Mouse (Mus musculus) frontal cortex, postnatal 14 days (tissue): Measurements from ENCODE around the gene Efnb3.
"Not testable (repeated sequence)": the region's sequence is repeated elsewhere in the genome, so short reads cannot be mapped to it uniquely, and the experiment has no call there.

Source experiments
- DNase-seq, 2 experiments: peaks; one replicate each; pipeline ENCODE4 v3.0.0; 2022; ENCODE audit warnings: low spot score in 2 of 2

The Efnb3 gene

DNA sequence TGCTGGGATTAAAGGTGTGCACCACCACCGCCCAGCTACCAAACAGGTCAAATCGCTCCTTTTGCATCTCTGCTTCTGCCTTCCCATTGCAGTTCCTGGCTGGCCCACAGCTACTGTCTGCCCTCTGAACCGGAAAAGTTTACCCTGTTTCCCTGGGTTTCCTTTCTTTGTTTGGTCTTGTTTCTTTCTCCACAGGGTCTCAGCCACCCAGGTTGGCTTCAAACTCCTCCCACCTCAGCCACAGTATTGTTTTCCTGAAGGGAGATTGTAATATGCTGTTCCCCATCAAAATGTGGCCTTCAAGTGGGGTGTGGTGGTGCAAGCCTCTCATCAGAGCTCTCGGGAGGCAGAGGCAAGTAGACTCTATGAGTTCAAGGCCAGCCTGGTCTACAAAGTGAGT, 8.7 kb downstream of the Efnb3 start:
- DNase-seq = no peak

DNA sequence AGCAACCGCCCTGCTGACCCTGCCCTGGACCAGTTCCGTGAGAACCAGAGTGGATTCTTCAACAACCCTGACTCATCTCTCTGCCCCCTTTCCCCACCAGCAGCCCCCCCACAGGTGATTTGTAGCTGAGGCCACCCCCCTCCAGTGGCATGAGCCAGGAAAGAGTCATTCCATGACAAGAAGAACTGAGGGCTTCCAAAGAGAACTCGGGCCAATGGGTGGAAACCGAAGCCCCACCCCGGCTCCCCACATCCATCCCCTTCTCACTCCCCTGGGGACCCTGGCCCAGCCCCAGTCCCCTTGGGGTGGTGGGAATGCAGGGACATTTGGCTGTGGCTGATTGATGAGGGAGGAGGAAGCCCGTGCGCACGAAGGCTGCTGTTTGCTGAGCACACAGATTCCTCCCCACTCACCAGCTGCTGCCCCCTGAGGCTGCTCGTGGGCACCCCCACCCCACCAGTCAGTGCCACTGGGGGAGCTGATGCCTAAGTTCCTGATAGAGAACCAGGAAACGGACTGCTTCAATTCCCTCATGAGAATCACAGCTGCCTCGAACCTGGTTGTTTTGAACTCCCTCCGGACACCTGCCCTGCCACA, 10.8 kb downstream of the Efnb3 start, which contains the start of gene Dnah2:
Gene Dnah2 (minus strand): TSS at position 51 of the 597 bp plus-strand sequence.
- DNase-seq = no peak

DNA sequence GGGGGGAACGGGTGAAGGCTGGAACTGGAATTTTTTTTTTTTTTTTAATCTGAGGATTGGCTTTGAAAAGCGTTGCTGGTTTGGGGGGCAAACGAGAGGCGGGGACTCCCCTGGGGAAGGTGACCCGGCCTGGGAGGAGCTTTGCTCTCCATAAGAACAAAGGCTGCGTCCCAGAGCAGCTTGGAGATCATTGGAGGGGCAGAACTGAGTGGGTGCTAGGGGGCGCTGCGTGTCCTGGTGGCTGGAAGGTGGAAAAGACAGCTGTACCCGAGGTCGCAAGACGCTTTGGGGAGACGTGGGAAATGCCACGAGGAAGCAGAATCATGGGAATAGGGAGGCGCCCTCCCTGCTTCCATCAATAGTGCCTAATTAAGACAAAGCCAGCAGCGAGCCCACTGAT, 12.9 kb downstream of the Efnb3 start:
- no peak for DNase-seq

DNA sequence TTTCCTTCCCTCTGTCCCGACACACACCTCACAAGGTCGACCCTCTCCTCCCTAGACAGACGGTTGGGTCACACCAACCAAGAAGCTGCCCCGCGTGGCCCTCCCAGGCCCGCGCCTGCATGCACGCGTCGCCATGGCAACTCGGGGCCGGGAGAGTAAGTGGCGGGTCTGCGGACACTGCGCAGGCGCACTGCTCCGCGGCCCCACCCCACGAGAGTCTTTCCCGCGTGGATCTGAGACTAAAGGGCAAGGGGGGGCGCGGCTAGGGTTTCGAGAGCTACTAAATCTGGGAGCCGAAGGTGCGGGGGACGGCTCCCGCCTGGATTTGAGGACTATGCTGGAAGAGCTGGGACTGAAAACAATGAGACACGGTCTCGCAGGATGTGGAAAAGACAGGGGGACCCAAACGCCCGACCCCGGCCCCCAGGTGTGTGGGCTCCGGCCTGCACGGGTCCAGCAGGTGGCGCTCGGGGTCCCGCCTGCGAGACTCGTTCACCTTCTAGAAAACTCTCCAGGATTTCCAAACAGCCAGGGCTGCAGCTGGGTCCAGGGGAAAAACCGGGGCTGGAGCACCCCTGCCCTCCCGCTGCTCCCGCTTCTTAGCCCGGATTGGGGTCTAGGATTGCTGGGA, 13.5 kb downstream of the Efnb3 start:
- peak; percentile 72 to 78 for DNase-seq

DNA sequence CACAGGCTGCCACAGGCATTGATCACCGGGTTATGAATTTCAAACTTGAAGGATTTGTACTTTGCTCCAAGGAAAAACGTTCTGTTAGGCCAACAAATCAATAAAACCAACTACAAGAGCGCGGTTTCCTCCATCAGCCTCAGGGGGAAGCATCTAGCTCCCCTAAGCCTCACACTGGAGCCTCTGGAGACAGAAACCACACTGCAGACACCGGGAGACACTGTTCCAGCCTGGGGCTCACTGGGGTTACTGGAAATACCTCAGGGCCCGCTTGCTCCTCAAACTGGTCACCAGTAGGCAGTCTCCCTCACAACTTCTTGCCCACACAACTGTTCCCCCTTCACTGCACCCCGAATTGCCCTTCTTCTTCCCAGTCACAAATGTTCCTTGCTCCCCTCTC, 14.0 kb downstream of the Efnb3 start:
- no peak for DNase-seq

DNA sequence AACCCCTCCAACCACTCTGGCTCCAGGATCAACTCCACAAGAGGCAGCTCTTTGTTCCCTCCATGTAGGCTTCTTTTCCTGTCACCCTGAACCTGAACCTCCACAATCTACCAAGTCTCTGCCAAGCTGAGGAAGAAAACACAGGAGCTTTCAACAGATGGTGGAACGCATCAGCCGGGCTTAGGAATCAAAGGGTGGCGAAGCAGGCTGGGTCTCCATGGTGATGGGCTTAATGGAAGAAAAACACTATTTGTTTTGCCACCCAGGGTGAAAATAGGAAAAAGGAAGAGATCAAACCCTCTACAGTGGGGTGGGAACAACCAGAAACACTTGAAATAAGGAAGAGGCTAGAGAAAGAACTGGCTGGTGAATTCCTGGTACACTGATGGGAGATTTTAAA, 16.4 kb downstream of the Efnb3 start:
- no peak for DNase-seq

DNA sequence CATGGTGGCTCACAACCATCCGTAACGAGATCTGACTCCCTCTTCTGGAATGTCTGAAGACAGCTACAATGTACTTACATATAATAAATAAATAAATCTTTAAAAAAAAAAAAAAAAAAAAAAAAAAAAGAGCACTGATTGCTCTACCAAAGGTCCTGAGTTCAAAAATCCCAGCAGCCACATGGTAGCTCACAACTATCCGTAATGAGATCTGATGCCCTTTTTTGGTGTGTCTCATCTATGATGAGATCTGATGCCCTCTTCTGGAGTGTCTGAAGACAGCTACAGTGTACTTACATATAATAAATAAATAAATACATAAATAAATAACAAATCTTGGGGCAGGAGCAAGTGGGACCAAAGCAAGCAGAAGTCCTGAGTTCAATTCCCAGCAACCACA, 18.3 kb downstream of the Efnb3 start:
- not testable (repeated sequence) for DNase-seq

DNA sequence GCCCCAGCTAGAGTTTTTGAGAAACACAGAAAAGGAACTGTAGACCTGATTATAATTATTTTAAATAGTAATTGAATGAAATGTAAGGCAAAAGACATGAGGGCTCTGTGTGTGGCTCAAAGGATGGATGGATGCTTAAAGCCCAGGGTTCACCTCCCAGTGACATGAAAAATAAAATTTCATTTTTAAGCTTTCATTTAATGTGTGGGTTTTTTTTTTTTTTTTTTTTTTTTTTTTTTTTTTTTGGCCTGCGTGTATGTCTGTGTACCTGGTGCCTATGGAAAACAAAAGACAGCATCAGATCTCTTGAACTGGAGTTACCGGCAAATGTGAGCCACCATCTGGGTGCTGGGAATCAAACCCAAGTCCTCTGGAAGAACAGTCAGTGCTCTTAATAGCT, 19.3 kb downstream of the Efnb3 start:
- no peak for DNase-seq

DNA sequence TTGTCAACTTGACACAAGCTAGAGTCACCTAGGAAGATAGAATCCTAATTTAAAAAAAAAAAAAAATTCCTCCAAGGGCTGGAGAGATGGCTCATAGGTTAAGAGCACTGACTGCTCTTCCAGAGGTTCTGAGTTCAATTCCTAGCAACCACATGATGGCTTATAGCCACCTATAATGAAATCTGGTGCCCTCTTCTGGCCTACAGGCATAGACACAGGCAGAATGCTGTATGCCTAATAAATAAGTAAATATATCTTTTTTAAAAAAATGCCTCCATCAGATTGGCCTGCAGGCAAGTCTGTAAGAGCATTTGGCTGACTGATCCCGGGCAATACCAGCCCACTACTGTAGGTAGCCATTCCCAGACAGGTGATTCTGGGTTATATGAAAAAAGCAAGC, 25.0 kb downstream of the Efnb3 start:
- no peak for DNase-seq

DNA sequence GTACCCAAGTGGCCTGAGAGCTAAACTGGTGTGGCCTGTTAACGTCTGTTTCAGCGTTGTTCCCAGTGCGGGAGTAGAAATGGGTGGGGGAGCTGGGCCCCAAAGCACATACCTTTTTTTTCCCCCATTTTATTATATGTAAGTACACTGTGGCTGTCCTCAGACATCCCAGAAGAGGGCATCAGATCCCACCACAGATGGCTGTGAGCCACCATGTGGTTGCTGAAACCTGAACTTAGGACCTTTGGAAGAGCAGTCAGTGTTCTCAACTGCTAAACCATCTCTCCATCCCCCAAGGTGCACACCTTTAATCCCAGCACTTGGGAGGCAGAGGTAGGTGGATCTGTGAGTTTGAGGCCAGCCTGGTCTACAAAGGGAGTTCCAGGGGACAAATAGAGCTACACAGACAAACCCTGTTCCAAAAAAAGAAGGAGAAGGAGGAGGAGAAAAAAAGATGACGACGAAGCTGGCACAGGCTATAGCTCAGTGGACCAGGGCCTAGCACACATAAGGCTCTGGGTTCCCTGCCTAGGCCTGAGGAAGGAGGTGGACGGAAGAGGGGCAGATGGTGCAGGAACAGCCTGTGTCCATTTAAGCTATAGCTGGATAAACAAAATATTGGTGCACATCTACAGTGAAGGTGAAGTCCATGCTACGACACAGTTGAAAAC, 27.4 kb downstream of the Efnb3 start:
- DNase-seq = no peak

DNA sequence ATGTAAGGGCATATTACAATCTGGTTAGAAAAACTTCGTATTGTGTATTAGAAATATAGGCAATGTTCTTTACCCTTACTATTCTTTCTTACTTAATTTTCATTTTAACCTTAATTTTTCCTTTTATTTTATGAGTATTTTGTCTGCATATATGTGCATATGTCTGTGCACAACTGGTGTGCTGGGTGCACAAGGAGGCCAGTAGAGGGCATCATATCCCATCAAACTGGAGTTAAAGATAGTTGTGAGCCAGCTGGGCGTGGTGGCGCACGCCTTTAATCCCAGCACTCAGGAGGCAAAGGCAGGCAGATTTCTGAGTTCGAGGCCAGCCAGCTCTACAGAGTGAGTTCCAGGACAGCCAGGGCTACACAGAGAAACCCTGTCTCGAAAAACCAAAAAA, 29.2 kb downstream of the Efnb3 start:
- not testable (repeated sequence) for DNase-seq

DNA sequence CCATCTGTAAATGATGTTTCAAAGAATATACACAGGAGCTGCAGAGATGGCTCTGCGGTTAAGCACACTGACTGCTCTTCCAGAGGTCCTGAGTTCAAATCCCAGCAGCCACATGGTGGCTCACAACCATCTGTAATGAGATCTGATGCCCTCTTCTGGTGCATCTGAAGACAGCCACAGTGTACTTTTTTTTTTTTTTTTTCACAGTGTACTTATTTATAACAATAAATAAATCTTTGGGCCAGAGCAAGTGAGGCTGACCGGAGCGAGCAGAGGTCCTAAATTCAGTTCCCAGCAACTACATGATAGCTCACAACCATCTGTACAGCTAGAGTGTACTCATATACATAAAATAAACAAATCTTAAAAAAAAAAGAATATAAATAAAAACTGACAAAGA, 29.7 kb downstream of the Efnb3 start:
- not testable (repeated sequence) for DNase-seq

DNA sequence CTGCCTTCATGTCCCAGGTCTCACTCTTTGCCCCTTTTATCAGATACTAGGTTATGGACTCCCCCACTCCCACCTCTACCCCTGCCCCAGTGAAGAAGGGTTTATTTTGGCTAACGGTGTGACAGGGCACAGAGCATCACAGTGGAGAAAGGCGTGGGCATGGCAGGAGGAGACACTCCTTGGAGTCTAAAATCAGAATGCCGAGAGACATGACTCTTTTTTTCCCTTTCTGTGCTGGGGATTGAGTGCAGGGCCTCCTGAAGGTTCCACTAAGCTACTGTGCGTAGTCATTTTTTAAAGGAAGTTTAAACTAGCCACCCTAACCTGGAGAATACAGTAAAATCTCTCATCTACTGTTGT, 32.0 kb downstream of the Efnb3 start:
- no peak for DNase-seq

DNA sequence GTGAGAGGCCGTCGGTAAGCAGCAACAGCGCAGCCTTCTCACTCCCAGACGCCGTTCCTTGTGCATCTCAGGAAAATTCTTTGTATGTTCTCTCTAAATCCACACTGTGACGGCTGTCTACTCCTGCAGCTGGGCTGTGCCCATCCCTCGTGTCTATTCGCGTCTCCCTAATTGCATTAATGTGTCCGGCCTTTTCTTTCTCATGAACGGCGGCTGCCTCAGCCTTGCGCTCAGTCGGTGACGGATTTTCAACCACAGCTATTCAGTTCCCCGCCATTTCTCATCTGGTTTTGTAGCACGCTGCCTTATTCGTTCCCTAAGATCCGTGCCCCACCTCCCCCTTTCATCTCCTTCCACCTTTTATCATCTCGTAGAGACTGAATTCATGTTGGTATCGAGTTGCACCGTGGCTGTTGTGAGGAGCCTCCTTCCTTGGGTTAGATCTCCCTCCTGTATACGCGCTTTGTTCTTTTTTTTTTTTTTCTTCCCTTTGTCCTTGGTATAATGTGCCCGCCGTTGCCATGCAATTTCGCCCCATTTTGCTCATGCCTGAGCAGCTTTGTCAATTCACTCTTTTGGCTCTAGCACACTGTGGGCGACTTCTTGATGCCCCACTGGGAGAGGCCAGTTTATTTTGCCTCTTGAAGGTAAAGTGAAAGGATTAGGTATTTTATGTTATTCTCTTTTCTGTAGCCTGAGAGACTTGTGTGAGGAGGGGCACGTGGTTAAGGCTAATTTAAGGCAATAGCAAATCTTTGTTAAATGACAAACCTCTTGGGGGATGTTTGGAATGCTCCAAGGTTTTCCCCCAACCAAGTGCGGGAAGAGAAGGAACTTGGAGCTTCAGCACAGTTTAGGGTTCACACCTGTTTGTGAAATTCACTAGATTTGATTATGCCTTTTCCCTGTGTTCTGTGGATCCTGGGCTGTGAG, 32.6 kb downstream of the Efnb3 start:
- DNase-seq = no peak

DNA sequence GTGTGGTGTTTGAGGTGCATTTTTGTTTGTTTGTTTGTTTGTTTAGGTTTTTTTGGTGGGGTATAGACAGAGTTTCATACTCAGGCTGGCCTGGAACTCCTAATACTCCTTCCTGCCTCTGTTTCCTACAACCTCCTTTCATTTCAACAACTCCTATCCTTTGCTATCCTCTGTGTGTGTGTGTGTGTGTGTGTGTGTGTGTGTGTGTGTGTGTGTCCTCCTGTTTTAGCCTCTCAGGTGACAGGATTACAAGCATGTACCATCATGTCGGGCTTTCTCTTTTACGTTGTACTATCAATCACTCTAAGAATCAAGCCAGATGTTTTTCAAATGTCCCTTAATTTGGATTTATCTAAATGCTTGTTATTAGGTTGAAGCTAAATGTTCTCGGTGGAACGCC, 33.4 kb downstream of the Efnb3 start:
- no peak for DNase-seq

DNA sequence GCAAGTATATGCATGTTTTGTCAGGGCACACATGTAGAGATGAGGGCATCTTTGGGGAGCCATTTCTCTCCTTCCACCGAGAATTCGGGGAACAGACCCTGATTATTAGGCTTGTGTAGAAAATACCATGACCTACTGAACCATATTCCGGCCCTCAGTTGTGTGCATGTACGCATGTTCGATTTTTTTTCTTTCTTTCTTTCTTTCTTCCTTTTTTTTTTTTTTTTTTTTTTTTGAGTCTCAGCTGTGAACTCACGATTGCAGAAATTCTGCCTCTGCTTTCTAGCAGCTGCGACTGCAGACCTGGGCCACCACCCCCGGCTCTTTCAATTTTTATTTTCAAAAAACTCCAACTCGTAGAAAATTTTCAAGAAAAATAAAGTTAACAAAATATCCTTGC, 34.3 kb downstream of the Efnb3 start:
- no peak for DNase-seq

DNA sequence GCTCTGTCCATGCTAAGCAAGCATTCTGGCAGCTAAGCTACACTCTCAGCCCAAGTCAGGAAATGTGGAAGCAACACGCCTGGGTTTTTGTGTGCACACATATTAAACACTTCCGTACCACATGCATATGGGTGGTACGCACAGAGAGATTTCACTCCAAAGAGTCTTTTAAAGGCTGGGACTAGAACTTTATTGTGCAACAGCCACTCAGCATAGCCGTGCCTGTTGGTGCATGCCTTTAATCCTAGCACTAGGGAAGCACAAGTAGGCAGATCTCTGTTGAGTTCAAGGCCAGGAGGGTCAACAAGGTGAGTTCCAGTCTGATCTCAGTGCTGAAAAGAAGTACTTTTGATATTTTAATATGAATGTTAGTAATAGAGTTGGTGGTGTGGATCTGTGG, 36.4 kb downstream of the Efnb3 start:
- no peak for DNase-seq

DNA sequence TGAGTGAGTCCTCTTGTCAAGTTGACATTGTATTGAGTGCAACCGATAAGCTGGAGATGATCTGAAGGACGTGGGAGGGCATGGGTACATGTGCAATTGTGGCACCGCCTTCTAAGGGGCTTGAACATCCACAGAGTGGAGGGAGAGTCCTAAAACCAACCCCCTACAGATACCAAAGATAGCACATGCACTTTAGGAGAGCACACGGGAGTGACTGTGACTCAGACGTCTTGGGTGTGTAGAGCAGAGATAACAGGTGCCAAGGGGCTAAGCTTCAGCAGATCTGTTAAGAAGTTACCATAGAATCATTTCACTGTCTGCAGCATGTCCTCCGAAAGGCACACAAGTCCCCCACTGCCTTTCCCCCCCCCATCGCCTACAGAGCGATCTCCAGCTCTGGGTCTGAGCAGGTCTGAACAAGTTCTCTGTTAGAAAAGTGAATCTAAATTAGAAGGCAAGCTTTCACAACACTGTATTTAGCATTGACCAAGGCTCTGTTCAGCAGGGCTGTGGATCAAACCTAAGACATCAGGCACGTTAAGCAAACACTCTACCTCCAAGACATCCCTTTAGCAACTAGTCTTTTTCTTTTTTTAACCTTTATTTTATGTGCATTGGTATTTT, 38.4 kb downstream of the Efnb3 start:
- DNase-seq = no peak

DNA sequence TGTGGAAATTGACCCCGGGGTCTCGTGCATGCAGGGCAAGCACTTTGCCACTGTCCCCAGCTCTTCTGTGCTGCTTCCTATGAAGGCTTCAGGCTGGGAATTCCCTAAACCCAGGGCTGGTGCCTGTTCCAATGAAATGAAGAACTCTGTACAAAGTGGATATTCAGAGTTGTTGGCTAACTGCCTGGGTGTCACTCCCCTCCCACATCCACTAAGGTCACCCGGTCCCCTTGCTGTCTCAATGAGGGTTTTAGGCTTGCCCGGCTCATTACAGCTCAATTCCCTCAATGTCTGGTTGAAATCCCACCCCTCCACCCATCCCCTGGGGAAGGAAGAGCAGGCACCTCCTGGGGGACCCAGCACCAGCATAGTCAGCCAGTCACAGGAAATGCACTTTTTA, 40.0 kb downstream of the Efnb3 start:
- DNase-seq = no peak

DNA sequence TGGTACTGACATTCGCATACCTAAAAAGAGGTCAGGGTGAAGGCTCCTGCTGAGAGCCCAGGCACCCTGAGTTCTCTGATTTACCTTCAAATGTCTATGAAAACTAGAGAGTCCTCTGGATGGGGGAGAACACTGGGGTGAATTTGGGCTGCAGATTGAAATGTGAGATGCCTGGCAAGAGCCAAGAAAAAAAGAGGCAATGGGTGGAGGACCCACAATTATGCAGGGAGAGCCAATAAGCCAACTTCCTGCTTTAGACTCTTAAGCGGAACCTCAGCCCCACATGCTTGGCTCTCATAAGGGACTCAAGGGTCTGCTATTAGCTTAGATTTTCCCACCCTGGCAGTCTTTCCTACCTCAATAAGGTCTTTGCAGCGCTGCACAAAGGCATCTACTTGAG, 43.3 kb downstream of the Efnb3 start:
- DNase-seq = no peak

DNA sequence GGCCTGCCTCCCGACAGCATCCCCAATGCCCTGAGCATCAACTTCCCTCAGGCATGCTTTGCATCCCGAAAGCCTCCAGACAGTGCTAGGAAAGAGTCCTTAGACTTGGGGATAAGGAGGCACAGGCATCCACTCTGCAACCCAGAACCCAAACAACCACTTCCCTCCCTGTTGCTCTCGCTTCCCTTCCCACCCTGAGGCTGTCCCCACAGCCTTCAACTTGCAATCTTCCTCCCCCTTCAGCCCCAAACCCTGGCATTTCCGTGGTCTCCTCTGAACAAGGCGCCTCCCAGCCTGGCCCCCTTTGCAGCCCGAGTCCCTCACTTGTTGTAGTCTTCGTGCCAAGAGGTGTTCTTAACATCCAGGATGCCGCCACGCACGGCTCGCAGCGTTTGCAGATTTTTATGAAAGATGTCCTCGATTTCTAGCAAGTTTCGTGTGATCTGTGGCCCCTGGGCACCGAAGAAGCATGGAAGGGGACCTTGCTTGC, 43.8 kb downstream of the Efnb3 start:
- DNase-seq = no peak

DNA sequence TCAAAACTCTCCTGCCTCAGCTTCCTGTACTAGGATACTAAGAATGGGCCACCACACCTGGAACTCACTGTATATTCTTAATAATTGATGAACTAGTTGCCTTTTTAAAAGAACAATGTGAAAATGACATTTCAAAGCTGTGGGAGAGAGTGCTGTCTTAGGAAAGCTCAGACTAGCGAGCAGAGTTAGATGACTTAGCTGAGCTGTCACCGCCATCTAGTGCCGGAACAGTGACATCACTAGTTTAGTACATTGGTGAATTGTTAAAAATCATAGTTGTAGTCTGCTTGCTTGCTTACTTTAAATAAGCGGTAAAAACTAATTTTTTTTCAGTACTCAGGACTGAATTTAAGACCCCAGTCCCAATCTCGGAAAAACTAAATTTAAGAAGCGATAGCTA, 46.2 kb downstream of the Efnb3 start:
- peak in 1 of 2 experiments; percentile 54 for DNase-seq
